Mouse (Mus musculus): ENCODE measurements around the gene Sox5. TPM values are rescaled to one million over a fixed set of nuclear protein-coding genes. Genes with fewer than 3 reads are reported as not detected.

The Sox5 gene
- 17.2 and 20.5 TPM in 2 replicates for polyA plus RNA-seq (2014; fragmentation: Nextera tagmentation; extraction: Ambion mirVana)

GRCm38 (mm10) chr6:144781431-144782030 is at the start of gene Sox5:
Gene Sox5, minus strand, starts transcription at chr6:144781977.
- peak; percentile 71 for ATAC-seq (replicated peaks; ENCODE audit: low FRiP score, low TSS enrichment, low read depth)
- Histone ChIP-seq H3K4me2 (ENCODE audit: low read length) (peak within 1 kb of the TSS; percentile 76), H3K9me3 (ENCODE audit: control insufficient read depth, low read length) (no peaks in the 10 kb centered on the region)

GRCm38 (mm10) chr6:144825018-144825602 is 43.3 kb upstream of the Sox5 start:
- no peaks in the 10 kb centered on the region for H3K36me3 ChIP-seq (ENCODE audit: control insufficient read depth, insufficient read depth, low read length)
- 91% methylated on average over 6 of the region's 6 CpGs for WGBS
- H3K9ac ChIP-seq (ENCODE audit: low read length), result no peak overlapping the region
- H3K4me2 ChIP-seq (ENCODE audit: low read length), result no peak overlapping the region
- no peaks in the 10 kb centered on the region for H3K27me3 ChIP-seq (replicated peaks; ENCODE audit: control insufficient read depth, insufficient read depth, low read length)
- H3K4me3 ChIP-seq (ENCODE audit: low read depth, low read length), result no peak overlapping the region
- H3K27ac ChIP-seq (ENCODE audit: low read depth), result no peak overlapping the region
- H3K4me1 ChIP-seq (replicated peaks; ENCODE audit: control insufficient read depth, insufficient read depth, low read length), result no peaks in the 10 kb centered on the region
- DNase-seq (ENCODE audit: low spot score) (no peak), ATAC-seq (replicated peaks; ENCODE audit: low FRiP score, low TSS enrichment, low read depth) (no peak)
- H3K9me3 ChIP-seq (ENCODE audit: control insufficient read depth, low read length), result no peaks in the 10 kb centered on the region

More at GRCm38 (mm10) chr6:144781431-144782030, at the start of gene Sox5:
- Histone ChIP-seq H3K27ac (ENCODE audit: low read depth) (peak within 1 kb of the TSS; percentile 83), H3K36me3 (ENCODE audit: control insufficient read depth, insufficient read depth, low read length) (no peaks in the 10 kb centered on the region), H3K4me1 (replicated peaks; ENCODE audit: control insufficient read depth, insufficient read depth, low read length) (peaks cover 16% of the 10 kb centered on the region; the same call in 1 of the 2 replicates), H3K27me3 (replicated peaks; ENCODE audit: control insufficient read depth, insufficient read depth, low read length) (no peaks in the 10 kb centered on the region), H3K9ac (ENCODE audit: low read length) (peak within 1 kb of the TSS; percentile 67), H3K4me3 (ENCODE audit: low read depth, low read length) (peak within 1 kb of the TSS; percentile 71)
- under 1% methylated on average over 36 of the region's 47 CpGs for WGBS
- DNase-seq (ENCODE audit: low spot score), result peak; percentile 87

GRCm38 (mm10) chr6:144824153-144824552 is 42.4 kb upstream of the Sox5 start:
- H3K4me2 ChIP-seq (ENCODE audit: low read length), result no peak overlapping the region
- no peak overlapping the region for H3K4me3 ChIP-seq (ENCODE audit: low read depth, low read length)
- no peaks in the 10 kb centered on the region for H3K4me1 ChIP-seq (replicated peaks; ENCODE audit: control insufficient read depth, insufficient read depth, low read length)
- no peak overlapping the region for H3K27ac ChIP-seq (ENCODE audit: low read depth)
- DNase-seq (ENCODE audit: low spot score) (no peak), ATAC-seq (replicated peaks; ENCODE audit: low FRiP score, low TSS enrichment, low read depth) (no peak)
- WGBS, result 84% methylated on average over 12 of the region's 12 CpGs
- H3K27me3 ChIP-seq (replicated peaks; ENCODE audit: control insufficient read depth, insufficient read depth, low read length), result no peaks in the 10 kb centered on the region
- H3K9ac ChIP-seq (ENCODE audit: low read length), result no peak overlapping the region
- H3K9me3 ChIP-seq (ENCODE audit: control insufficient read depth, low read length), result no peaks in the 10 kb centered on the region
- no peaks in the 10 kb centered on the region for H3K36me3 ChIP-seq (ENCODE audit: control insufficient read depth, insufficient read depth, low read length)

GRCm38 (mm10) chr6:144822594-144822993 is 40.8 kb upstream of the Sox5 start:
- ATAC-seq (replicated peaks; ENCODE audit: low FRiP score, low TSS enrichment, low read depth) (0 out of 2 replicates have a peak, but pooled peaks have one; percentile 32), DNase-seq (ENCODE audit: low spot score) (no peak)
- WGBS, result 35% methylated on average over 14 of the region's 14 CpGs
- Histone ChIP-seq H3K36me3 (ENCODE audit: control insufficient read depth, insufficient read depth, low read length) (no peaks in the 10 kb centered on the region), H3K4me3 (ENCODE audit: low read depth, low read length) (no peak overlapping the region), H3K27ac (ENCODE audit: low read depth) (no peak overlapping the region), H3K9me3 (ENCODE audit: control insufficient read depth, low read length) (no peaks in the 10 kb centered on the region), H3K4me2 (ENCODE audit: low read length) (peak overlapping the region; percentile 14), H3K4me1 (replicated peaks; ENCODE audit: control insufficient read depth, insufficient read depth, low read length) (no peaks in the 10 kb centered on the region), H3K27me3 (replicated peaks; ENCODE audit: control insufficient read depth, insufficient read depth, low read length) (no peaks in the 10 kb centered on the region), H3K9ac (ENCODE audit: low read length) (no peak overlapping the region)

GRCm38 (mm10) chr6:144821019-144821418 is 39.2 kb upstream of the Sox5 start:
- H3K27me3 ChIP-seq (replicated peaks; ENCODE audit: control insufficient read depth, insufficient read depth, low read length), result no peaks in the 10 kb centered on the region
- H3K4me2 ChIP-seq (ENCODE audit: low read length), result no peak overlapping the region
- ATAC-seq (replicated peaks; ENCODE audit: low FRiP score, low TSS enrichment, low read depth) (no peak), DNase-seq (ENCODE audit: low spot score) (no peak)
- H3K9me3 ChIP-seq (ENCODE audit: control insufficient read depth, low read length), result no peaks in the 10 kb centered on the region
- no peaks in the 10 kb centered on the region for H3K36me3 ChIP-seq (ENCODE audit: control insufficient read depth, insufficient read depth, low read length)
- no peak overlapping the region for H3K9ac ChIP-seq (ENCODE audit: low read length)
- H3K4me3 ChIP-seq (ENCODE audit: low read depth, low read length), result no peak overlapping the region
- no peaks in the 10 kb centered on the region for H3K4me1 ChIP-seq (replicated peaks; ENCODE audit: control insufficient read depth, insufficient read depth, low read length)
- 82% methylated on average over 6 of the region's 6 CpGs for WGBS
- no peak overlapping the region for H3K27ac ChIP-seq (ENCODE audit: low read depth)

- Histone ChIP-seq H3K4me3 (ENCODE audit: low read depth, low read length) (no peak overlapping the region), H3K27me3 (replicated peaks; ENCODE audit: control insufficient read depth, insufficient read depth, low read length) (no peaks in the 10 kb centered on the region), H3K4me1 (replicated peaks; ENCODE audit: control insufficient read depth, insufficient read depth, low read length) (peaks cover 5% of the 10 kb centered on the region; the same call in 1 of the 2 replicates), H3K9me3 (ENCODE audit: control insufficient read depth, low read length) (no peaks in the 10 kb centered on the region), H3K27ac (ENCODE audit: low read depth) (no peak overlapping the region), H3K9ac (ENCODE audit: low read length) (no peak overlapping the region), H3K36me3 (ENCODE audit: control insufficient read depth, insufficient read depth, low read length) (no peaks in the 10 kb centered on the region), H3K4me2 (ENCODE audit: low read length) (no peak overlapping the region)
- 90% methylated on average over 4 of the region's 4 CpGs for WGBS
- ATAC-seq (replicated peaks; ENCODE audit: low FRiP score, low TSS enrichment, low read depth), result no peak
- DNase-seq (ENCODE audit: low spot score), result no peak
Measured at GRCm38 (mm10) chr6:144818016-144818415, 36.2 kb upstream of the Sox5 start.

- no peak for ATAC-seq (replicated peaks; ENCODE audit: low FRiP score, low TSS enrichment, low read depth)
Measured at GRCm38 (mm10) chr6:144817329-144817932, 35.7 kb upstream of the Sox5 start.

GRCm38 (mm10) chr6:144815542-144815941 is 33.8 kb upstream of the Sox5 start:
- H3K4me2 ChIP-seq (ENCODE audit: low read length), result no peak overlapping the region
- H3K27me3 ChIP-seq (replicated peaks; ENCODE audit: control insufficient read depth, insufficient read depth, low read length), result no peaks in the 10 kb centered on the region
- peaks cover 5% of the 10 kb centered on the region; the same call in 1 of the 2 replicates for H3K4me1 ChIP-seq (replicated peaks; ENCODE audit: control insufficient read depth, insufficient read depth, low read length)
- no peaks in the 10 kb centered on the region for H3K9me3 ChIP-seq (ENCODE audit: control insufficient read depth, low read length)
- ATAC-seq (replicated peaks; ENCODE audit: low FRiP score, low TSS enrichment, low read depth) (no peak), DNase-seq (ENCODE audit: low spot score) (no peak)
- no peak overlapping the region for H3K4me3 ChIP-seq (ENCODE audit: low read depth, low read length)
- 32% methylated on average over 5 of the region's 5 CpGs for WGBS
- H3K27ac ChIP-seq (ENCODE audit: low read depth), result no peak overlapping the region
- H3K36me3 ChIP-seq (ENCODE audit: control insufficient read depth, insufficient read depth, low read length), result no peaks in the 10 kb centered on the region
- no peak overlapping the region for H3K9ac ChIP-seq (ENCODE audit: low read length)

More at GRCm38 (mm10) chr6:144817329-144817932, 35.7 kb upstream of the Sox5 start:
- H3K27me3 ChIP-seq (replicated peaks; ENCODE audit: control insufficient read depth, insufficient read depth, low read length), result no peaks in the 10 kb centered on the region
- H3K4me2 ChIP-seq (ENCODE audit: low read length), result no peak overlapping the region
- H3K4me3 ChIP-seq (ENCODE audit: low read depth, low read length), result no peak overlapping the region
- H3K4me1 ChIP-seq (replicated peaks; ENCODE audit: control insufficient read depth, insufficient read depth, low read length), result peaks cover 5% of the 10 kb centered on the region; the same call in 1 of the 2 replicates
- no peaks in the 10 kb centered on the region for H3K9me3 ChIP-seq (ENCODE audit: control insufficient read depth, low read length)
- H3K9ac ChIP-seq (ENCODE audit: low read length), result no peak overlapping the region
- no peaks in the 10 kb centered on the region for H3K36me3 ChIP-seq (ENCODE audit: control insufficient read depth, insufficient read depth, low read length)
- H3K27ac ChIP-seq (ENCODE audit: low read depth), result no peak overlapping the region
- no peak for DNase-seq (ENCODE audit: low spot score)
- 84% methylated on average over 5 of the region's 5 CpGs for WGBS

All from intestine, embryonic 14.5 days (tissue).